Mouse (Mus musculus): ENCODE results near the gene Akt1. TPM values are rescaled to one million over a fixed set of nuclear protein-coding genes. Genes with fewer than 3 reads are reported as not detected.
A peak's percentile ranks its signal among the peaks of the same experiment; 100 is the strongest.

Gene Akt1
- polyA plus RNA-seq, 1 experiment from 2014 or later, result 58.7 TPM

DNA sequence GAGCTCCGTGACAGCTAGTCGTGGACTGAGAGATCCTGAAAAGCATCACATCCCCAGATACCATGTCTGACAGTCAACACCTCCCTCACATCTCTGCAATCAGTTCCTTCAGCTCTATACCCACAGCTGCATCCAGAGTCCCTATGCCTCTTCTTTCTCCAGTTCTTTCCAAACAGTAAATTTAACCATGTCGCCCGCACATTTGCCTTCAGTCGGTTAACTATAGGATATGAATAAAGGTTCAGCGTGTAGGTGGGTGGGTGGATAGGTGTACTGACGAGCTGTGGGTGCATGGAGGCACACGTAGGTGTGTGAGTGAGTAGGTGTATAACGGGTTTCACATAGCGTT, 19.4 kb upstream of the Akt1 start:
- Histone ChIP-seq H3K9me3 (replicated peaks; ENCODE audit: control insufficient read depth, low read length, poor library complexity, severe bottlenecking) (no peaks in the 10 kb centered on the region), H3K4me1 (ENCODE audit: control insufficient read depth, insufficient read depth, low read length) (peaks cover 13% of the 10 kb centered on the region), H3K27ac (ENCODE audit: low read length) (peak overlapping the region; percentile 95), H3K27me3 (ENCODE audit: control insufficient read depth, insufficient read depth, low read depth, low read length) (no peaks in the 10 kb centered on the region), H3K36me3 (ENCODE audit: control insufficient read depth, insufficient read depth, low read length) (no peaks in the 10 kb centered on the region), H3K4me2 (ENCODE audit: low read length) (peak overlapping the region; percentile 87), H3K4me3 (ENCODE audit: low read depth, low read length) (peak overlapping the region; percentile 66), H3K9ac (ENCODE audit: low read depth, low read length) (peak overlapping the region; percentile 91)
- 76% methylated on average over 10 of the region's 10 CpGs for WGBS
- peak; percentile 40 for ATAC-seq

DNA sequence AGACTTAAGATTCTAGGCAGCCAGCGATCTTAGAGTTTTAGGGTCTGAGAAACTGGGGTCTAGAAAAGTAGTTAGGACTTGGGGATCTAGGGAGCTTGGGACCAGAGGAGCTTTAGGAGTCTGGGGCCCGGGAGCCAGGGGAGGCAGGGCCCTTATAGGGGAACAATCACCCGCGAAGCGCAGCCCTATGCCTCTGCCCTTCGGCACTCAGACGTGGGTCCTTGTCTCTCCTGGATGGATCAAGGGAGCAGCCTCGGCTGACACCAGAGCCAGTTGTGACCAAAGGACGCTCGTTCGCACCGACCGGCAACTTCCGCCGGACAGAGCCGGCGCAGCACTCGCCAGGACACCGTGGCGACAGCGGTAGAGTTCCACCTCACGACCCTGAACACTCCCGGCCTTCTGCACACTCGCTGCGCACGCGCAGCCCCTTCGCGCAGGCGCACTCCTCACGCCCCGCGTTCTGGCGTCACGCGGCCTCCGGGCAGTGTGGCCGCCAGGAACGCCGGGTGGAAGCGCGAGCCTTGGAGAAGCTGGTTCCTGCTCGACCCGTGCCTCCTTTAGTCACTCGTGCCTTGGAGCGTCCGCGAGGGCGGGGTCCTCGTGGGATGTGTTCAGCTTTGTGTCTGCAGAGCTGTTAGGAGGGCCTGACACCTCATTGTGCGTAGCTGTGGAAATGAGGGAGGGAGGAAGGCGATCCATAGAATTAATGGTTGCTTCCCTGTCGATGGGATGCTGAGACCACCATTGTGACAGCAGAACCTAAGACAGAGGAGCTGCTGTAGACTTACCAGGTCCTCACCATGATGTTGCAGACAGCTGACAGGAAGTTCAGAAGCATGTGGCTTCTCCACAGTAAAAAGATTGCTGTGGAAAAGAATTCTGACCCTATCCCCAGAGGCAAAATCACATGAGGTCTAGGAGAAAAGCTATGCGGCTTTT, 18.8 kb upstream of the Akt1 start:
- H3K27me3 ChIP-seq (ENCODE audit: control insufficient read depth, insufficient read depth, low read depth, low read length), result no peaks in the 10 kb centered on the region
- peak; percentile 96 for ATAC-seq
- H3K4me3 ChIP-seq (ENCODE audit: low read depth, low read length), result peak overlapping the region; percentile 66
- peak overlapping the region; percentile 91 for H3K9ac ChIP-seq (ENCODE audit: low read depth, low read length)
- H3K9me3 ChIP-seq (replicated peaks; ENCODE audit: control insufficient read depth, low read length, poor library complexity, severe bottlenecking), result no peaks in the 10 kb centered on the region
- peaks cover 13% of the 10 kb centered on the region for H3K4me1 ChIP-seq (ENCODE audit: control insufficient read depth, insufficient read depth, low read length)
- peak overlapping the region; percentile 95 for H3K27ac ChIP-seq (ENCODE audit: low read length)
- WGBS, result 2% methylated on average over 53 of the region's 54 CpGs
- H3K4me2 ChIP-seq (ENCODE audit: low read length), result peak overlapping the region; percentile 87
- no peaks in the 10 kb centered on the region for H3K36me3 ChIP-seq (ENCODE audit: control insufficient read depth, insufficient read depth, low read length)

DNA sequence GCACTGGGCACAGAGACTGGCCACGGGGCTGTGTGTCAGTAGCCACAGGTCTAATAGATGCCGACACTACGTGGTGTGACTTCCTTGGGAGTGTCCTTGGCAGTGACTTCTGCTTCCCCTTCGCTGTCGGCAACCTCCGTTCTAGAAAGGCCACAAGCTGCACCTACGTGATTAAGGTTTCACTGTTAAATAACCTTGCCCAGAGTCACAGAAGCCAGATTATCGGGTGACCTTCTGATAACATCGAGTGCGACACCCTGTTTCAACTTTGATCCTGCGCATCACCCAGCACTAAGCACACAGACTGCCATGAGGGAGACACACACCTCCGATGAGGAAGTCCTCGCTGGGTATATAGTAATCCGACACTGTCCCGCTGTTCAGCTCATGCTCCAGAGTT, 13.8 kb upstream of the Akt1 start:
- Histone ChIP-seq H3K9ac (ENCODE audit: low read depth, low read length) (no peak overlapping the region), H3K9me3 (replicated peaks; ENCODE audit: control insufficient read depth, low read length, poor library complexity, severe bottlenecking) (no peaks in the 10 kb centered on the region), H3K4me1 (ENCODE audit: control insufficient read depth, insufficient read depth, low read length) (peaks cover 8% of the 10 kb centered on the region), H3K4me2 (ENCODE audit: low read length) (no peak overlapping the region), H3K36me3 (ENCODE audit: control insufficient read depth, insufficient read depth, low read length) (no peaks in the 10 kb centered on the region), H3K27me3 (ENCODE audit: control insufficient read depth, insufficient read depth, low read depth, low read length) (no peaks in the 10 kb centered on the region), H3K27ac (ENCODE audit: low read length) (no peak overlapping the region), H3K4me3 (ENCODE audit: low read depth, low read length) (no peak overlapping the region)
- no peak for ATAC-seq
- WGBS, result 82% methylated on average over 15 of the region's 15 CpGs

DNA sequence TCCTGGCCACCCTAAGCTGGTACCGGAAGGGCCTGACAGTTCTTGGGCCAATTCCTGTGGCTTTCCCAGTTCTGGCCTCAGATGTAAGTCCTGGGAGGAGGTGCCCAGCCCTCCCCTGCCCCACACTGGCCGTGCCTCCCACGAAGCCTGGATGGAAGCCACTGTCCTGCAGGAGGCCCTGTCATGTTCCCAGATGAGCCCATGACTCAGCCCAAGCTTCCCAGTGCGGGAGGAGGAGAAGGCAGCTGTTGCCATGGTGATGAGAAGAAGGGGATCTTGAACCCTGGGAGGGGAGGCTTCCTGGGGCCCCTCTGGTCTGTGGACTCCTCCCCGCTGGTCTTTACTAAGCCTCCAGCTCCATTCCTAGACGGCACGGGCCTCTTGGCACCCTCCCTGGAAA, 8.7 kb upstream of the Akt1 start:
- peak; percentile 12; the same call in 1 of the 2 replicates for ATAC-seq
- Histone ChIP-seq H3K27me3 (ENCODE audit: control insufficient read depth, insufficient read depth, low read depth, low read length) (peaks cover 17% of the 10 kb centered on the region), H3K9ac (ENCODE audit: low read depth, low read length) (0 out of 2 replicates have a peak overlapping the region, but pooled peaks have one; percentile 25), H3K4me3 (ENCODE audit: low read depth, low read length) (no peak overlapping the region), H3K36me3 (ENCODE audit: control insufficient read depth, insufficient read depth, low read length) (no peaks in the 10 kb centered on the region), H3K4me1 (ENCODE audit: control insufficient read depth, insufficient read depth, low read length) (peaks cover 9% of the 10 kb centered on the region), H3K9me3 (replicated peaks; ENCODE audit: control insufficient read depth, low read length, poor library complexity, severe bottlenecking) (no peaks in the 10 kb centered on the region), H3K27ac (ENCODE audit: low read length) (no peak overlapping the region), H3K4me2 (ENCODE audit: low read length) (no peak overlapping the region)
- 36% methylated on average over 7 of the region's 7 CpGs for WGBS

DNA sequence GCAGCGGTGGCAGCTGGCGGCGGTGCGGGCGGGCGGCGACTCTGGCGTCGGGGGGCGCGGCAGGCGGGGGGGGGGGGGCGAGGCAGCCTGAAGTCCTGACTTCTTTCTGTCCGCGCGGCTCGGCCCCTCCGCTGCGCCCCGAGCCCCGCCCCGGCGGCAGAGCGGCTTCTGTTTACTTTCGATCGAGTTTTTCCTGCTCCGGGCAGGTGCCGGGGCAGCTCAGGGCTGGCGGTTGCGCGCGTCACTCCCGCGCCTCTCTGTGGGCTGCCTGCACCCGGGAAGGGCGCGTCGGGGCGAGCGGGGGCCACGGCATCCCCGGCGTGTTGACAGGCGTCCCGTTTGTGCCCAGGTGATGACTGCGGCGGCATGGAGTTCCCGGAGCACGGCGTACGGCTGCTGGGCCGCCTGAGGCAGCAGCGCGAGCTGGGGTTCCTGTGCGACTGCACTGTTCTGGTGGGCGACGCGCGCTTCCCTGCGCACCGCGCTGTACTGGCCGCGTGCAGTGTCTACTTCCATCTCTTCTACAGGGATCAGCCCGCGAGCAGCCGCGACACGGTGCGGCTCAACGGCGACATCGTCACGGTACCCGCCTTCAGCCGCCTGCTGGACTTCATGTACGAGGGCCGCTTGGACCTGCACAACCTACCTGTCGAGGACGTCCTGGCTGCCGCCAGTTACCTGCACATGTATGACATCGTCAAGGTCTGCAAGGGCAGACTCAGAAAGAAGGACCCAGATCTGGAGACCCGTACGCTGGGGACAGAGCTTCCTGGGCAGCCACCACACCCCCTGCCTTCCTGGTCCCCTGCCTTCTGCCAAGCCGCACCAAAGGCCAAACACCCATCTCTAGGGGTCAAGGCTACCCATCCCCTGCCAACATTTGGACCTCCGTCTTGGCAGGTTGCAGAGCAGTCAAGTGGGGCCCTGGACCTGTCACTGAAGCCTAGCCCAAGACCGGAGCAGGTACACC, 4.6 kb upstream of the Akt1 start:
- Histone ChIP-seq H3K9ac (ENCODE audit: low read depth, low read length) (peak overlapping the region; percentile 66), H3K9me3 (replicated peaks; ENCODE audit: control insufficient read depth, low read length, poor library complexity, severe bottlenecking) (no peaks in the 10 kb centered on the region), H3K27ac (ENCODE audit: low read length) (no peak overlapping the region), H3K4me2 (ENCODE audit: low read length) (peak overlapping the region; percentile 93), H3K4me1 (ENCODE audit: control insufficient read depth, insufficient read depth, low read length) (peaks cover 18% of the 10 kb centered on the region), H3K27me3 (ENCODE audit: control insufficient read depth, insufficient read depth, low read depth, low read length) (peaks cover 27% of the 10 kb centered on the region), H3K4me3 (ENCODE audit: low read depth, low read length) (peak overlapping the region; percentile 50), H3K36me3 (ENCODE audit: control insufficient read depth, insufficient read depth, low read length) (no peaks in the 10 kb centered on the region)
- ATAC-seq, result peak; percentile 17; the same call in 1 of the 2 replicates
- 3% methylated on average over 70 of the region's 87 CpGs for WGBS

DNA sequence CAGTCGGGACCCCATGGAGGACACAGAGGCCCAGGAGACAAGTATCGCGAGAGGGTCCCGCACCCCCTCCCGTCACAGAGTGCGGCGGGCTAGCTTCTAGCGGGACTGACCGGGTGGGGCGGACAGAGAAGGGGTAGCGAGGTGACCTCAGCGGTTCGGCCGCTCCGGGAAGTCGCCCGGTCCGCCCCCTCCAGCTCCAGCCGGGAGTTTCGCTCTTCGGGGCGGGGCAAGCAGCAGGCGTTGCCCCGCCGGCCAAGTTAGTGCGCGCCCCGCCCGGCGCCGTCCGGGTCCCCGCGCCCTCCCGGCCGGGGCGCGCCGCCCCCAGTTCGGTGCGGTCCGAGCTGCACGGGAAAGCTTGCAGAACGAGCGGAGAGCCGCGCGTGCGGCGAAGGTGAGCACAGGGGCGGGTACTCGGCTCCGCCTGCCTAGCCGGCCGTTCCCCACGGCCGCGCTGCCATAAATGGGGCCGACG, 3.9 kb upstream of the Akt1 start, which contains the start of gene Zbtb42:
Gene Zbtb42, plus strand, starts transcription at position 274 of the 472 bp plus-strand sequence.
- peak within 1 kb of the TSS; percentile 50 for H3K4me3 ChIP-seq (ENCODE audit: low read depth, low read length)
- peak within 1 kb of the TSS; percentile 66 for H3K9ac ChIP-seq (ENCODE audit: low read depth, low read length)
- WGBS, result 0% methylated on average over 38 of the region's 60 CpGs
- peak within 1 kb of the TSS; percentile 93 for H3K4me2 ChIP-seq (ENCODE audit: low read length)
- no peaks in the 10 kb centered on the region for H3K9me3 ChIP-seq (replicated peaks; ENCODE audit: control insufficient read depth, low read length, poor library complexity, severe bottlenecking)
- H3K36me3 ChIP-seq (ENCODE audit: control insufficient read depth, insufficient read depth, low read length), result no peaks in the 10 kb centered on the region
- peaks cover 27% of the 10 kb centered on the region for H3K27me3 ChIP-seq (ENCODE audit: control insufficient read depth, insufficient read depth, low read depth, low read length)
- ATAC-seq, result no peak
- peaks cover 18% of the 10 kb centered on the region for H3K4me1 ChIP-seq (ENCODE audit: control insufficient read depth, insufficient read depth, low read length)
- H3K27ac ChIP-seq (ENCODE audit: low read length), result no peak within 1 kb of the TSS

DNA sequence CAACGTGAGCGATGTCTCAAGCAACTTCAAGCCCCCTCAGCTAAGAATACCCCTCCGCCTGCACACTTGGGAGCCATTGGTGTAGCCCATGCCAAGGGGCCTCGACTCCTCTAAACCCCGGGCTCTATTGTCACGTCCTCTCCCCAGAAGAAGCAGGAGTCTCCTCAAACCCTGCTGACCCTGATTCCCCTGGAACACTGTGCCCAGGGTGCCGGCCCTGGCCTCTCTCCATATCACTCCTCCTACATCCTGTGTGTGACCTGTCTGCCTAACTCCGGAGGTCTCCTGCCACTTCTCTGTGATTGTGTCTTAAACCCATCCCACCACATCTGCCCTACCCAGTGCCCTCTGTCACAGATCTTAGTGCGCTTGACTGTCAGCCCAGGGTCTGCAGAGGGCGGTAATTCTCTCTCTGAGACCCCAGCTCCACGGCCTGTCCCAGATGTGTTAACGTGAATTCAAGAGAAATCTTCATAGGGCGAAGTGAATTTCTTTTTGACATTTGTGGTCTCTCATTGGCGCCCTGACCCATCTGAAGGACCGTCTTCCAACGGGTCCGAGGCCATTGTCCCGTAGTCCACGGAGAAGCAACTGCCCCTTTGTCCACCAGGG, 3.4 kb upstream of the Akt1 start:
- H3K9me3 ChIP-seq (replicated peaks; ENCODE audit: control insufficient read depth, low read length, poor library complexity, severe bottlenecking), result no peaks in the 10 kb centered on the region
- peaks cover 18% of the 10 kb centered on the region for H3K4me1 ChIP-seq (ENCODE audit: control insufficient read depth, insufficient read depth, low read length)
- WGBS, result 21% methylated on average over 19 of the region's 19 CpGs
- no peaks in the 10 kb centered on the region for H3K36me3 ChIP-seq (ENCODE audit: control insufficient read depth, insufficient read depth, low read length)
- H3K4me2 ChIP-seq (ENCODE audit: low read length), result peak overlapping the region; percentile 93
- H3K4me3 ChIP-seq (ENCODE audit: low read depth, low read length), result peak overlapping the region; percentile 50
- 0 out of 2 replicates have a peak overlapping the region, but pooled peaks have one; percentile 66 for H3K9ac ChIP-seq (ENCODE audit: low read depth, low read length)
- ATAC-seq, result no peak
- H3K27ac ChIP-seq (ENCODE audit: low read length), result no peak overlapping the region
- H3K27me3 ChIP-seq (ENCODE audit: control insufficient read depth, insufficient read depth, low read depth, low read length), result peaks cover 27% of the 10 kb centered on the region

DNA sequence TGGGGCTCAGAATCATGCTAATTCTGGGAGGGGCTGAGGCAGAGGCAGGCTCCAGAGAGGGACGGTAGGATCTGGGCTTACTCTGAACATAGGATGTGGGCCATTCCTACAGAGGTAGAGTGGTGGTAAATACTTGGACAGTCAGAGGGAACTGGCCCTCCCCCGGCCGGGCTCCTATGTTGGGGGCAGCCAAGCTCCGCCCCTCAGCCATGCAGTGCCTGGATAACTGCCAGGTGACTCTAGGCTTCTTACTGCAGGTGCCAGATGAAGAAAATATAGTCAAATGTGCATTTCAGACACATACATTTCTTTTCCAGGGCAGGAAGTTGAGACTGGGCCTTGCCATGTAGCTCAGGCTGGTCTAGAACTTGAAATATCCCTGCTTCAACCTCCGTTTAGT, 2.4 kb upstream of the Akt1 start:
- WGBS, result 63% methylated on average over 5 of the region's 5 CpGs
- ATAC-seq, result no peak
- no peak overlapping the region for H3K4me3 ChIP-seq (ENCODE audit: low read depth, low read length)

More for the DNA sequence above, 2.4 kb upstream of the Akt1 start:
- Histone ChIP-seq H3K27me3 (ENCODE audit: control insufficient read depth, insufficient read depth, low read depth, low read length) (peaks cover 27% of the 10 kb centered on the region), H3K27ac (ENCODE audit: low read length) (no peak overlapping the region), H3K4me1 (ENCODE audit: control insufficient read depth, insufficient read depth, low read length) (peaks cover 28% of the 10 kb centered on the region), H3K9ac (ENCODE audit: low read depth, low read length) (no peak overlapping the region), H3K4me2 (ENCODE audit: low read length) (no peak overlapping the region), H3K36me3 (ENCODE audit: control insufficient read depth, insufficient read depth, low read length) (no peaks in the 10 kb centered on the region), H3K9me3 (replicated peaks; ENCODE audit: control insufficient read depth, low read length, poor library complexity, severe bottlenecking) (no peaks in the 10 kb centered on the region)

All from midbrain, embryonic 16.5 days (tissue).